Mouse (Mus musculus) bone marrow, adult 2 months (tissue): ENCODE measurements around the gene Atp13a3. TPM values are rescaled to one million over a fixed set of nuclear protein-coding genes. Genes with fewer than 3 reads are reported as not detected.

Experiments
- H3K27ac ChIP-seq: fragments of 200-500 bp; 2 replicates; pipeline ENCODE4 v1.5.1; 2012; ENCODE audit warnings: low read depth, mild to moderate bottlenecking, control low read depth, inconsistent platforms, low read length; ENCODE audit not compliant: control insufficient read depth, poor library complexity, insufficient read depth
- H3K4me1 ChIP-seq: fragments of 200-500 bp; 2 replicates; pipeline ENCODE4 v1.6.1; 2011; ENCODE audit warnings: low read length; ENCODE audit not compliant: control insufficient read depth, insufficient read depth
- H3K4me3 ChIP-seq: fragments of 200-500 bp; replicated peaks from 2 replicates; pipeline ENCODE3; 2011; ENCODE audit warnings: mild to moderate bottlenecking, low read depth, low read length, control low read depth; ENCODE audit not compliant: control insufficient read depth
- CTCF ChIP-seq: fragments of 200-500 bp; IDR thresholded peaks from 2 replicates; pipeline ENCODE4 v1.5.1; 2011; ENCODE audit warnings: low read length, control low read depth; ENCODE audit not compliant: control insufficient read depth, insufficient read depth
- POLR2A ChIP-seq: fragments of 200-500 bp; IDR thresholded peaks from 2 replicates; pipeline ENCODE4 v1.6.1; 2011; ENCODE audit warnings: low read depth, mild to moderate bottlenecking, control low read depth, low read length, borderline replicate concordance; ENCODE audit not compliant: control insufficient read depth
- WGBS: fragments of 180-500 bp; shearing (Covaris S2); methylation state at CpG from one replicate; pipeline ENCODE4 v1.1.7; 2018; 5-methylcytosine and 5-hydroxymethylcytosine counted together
- polyA plus RNA-seq: library from polyadenylated mRNA; stranded (reverse); fragments of >200 nt; gene quantifications from 2 replicates; pipeline ENCODE4 v1.2.4, GENCODE M21; 2011; ENCODE audit warnings: low replicate concordance; ENCODE audit not compliant: missing spikeins, insufficient read depth, insufficient read length

Atp13a3 gene
- polyA plus RNA-seq, 1 experiment, result 24.2 TPM

DNA sequence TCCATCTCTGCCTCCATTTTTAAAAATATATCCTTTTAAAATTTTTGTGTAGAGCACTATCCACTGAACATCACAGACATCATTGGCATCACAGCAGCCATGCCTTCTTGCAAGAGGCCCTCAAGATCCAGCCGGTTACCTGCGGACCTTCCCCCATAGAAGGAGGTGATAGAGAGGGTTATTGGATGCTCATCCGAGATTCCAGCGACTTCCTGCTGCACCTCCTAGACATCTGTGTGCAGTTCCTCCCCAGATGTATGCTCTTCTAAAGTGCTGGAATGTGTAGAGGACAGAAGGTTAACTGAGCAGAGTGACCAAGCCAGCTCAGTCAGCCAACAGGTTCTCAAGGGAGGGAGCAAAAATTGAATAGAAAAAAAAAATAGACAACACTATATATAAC, 21.7 kb upstream of the Atp13a3 start:
- H3K4me1 ChIP-seq, result peaks cover 1% of the 10 kb centered on the region
- H3K27ac ChIP-seq, result no peak overlapping the region
- WGBS, result 86% methylated on average over 4 of the region's 4 CpGs
- TF ChIP-seq POLR2A (no peak), CTCF (no peak)
- no peak overlapping the region for H3K4me3 ChIP-seq

DNA sequence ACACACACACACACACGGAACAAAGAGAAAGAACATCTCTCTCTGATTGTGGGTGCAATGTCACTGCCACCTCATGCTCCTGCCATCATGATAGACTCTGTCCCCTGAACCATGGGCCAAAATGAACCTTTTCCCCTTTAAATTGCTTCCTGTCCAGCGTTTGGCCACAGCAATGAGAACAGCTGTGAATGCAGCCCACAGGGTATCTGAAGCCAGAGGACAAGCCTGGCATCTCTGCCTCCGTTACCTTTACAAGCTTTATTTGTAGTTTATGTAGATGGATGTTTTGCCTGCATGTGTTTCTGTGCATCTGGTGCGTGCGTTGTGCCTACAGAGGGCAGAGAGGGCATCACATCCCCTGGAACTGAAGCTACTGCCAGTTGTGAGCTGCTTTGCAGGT, 21.2 kb upstream of the Atp13a3 start:
- Histone ChIP-seq H3K4me3 (no peak overlapping the region), H3K4me1 (peaks cover 1% of the 10 kb centered on the region), H3K27ac (no peak overlapping the region)
- TF ChIP-seq POLR2A, result no peak
- TF ChIP-seq CTCF, result no peak
- 87% methylated on average over 5 of the region's 5 CpGs for WGBS

DNA sequence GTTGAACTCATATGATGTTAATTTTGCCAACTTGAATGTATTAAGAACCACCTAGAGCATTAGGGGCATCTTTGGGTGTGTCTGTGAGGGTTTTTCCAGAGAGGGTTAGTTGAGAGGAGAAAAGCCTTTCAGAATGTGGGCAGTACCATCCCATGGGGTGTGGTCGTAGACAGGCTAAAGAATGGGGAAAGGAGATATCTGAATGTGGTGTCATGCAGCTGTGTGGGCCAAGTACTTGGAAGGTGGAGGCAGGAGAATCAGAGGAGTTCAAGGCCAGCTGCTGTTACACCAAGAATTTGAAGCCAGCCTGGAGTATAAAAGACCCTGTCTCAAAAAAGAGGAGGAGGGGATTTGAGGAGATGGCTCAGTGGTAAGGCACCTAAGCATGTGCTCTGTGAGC, 20.2 kb upstream of the Atp13a3 start:
- H3K27ac ChIP-seq, result no peak overlapping the region
- WGBS, result 67% methylated on average over 1 of the region's 1 CpGs
- TF ChIP-seq POLR2A (no peak), CTCF (no peak)
- no peak overlapping the region for H3K4me3 ChIP-seq
- H3K4me1 ChIP-seq, result no peaks in the 10 kb centered on the region; the same call in 1 of the 2 replicates

DNA sequence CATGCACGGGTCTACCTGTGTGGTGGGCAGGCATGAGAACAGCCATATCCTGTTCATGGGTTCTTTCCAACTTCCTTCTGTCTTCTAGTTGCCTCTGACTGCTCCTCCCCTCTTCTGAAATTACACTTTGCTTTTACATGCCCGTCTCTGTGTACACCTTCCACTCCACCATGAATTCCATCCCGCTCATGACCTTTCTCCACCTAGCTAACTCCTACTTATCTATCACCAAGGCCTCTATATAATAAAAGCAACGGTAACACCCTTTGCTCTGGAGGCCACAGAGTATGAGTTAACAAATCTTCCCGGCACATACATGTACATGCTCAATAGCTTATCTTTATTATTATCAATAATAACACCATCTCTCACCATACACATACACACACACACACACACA, 18.3 kb upstream of the Atp13a3 start:
- Histone ChIP-seq H3K4me1 (no peaks in the 10 kb centered on the region; the same call in 1 of the 2 replicates), H3K4me3 (no peak overlapping the region), H3K27ac (no peak overlapping the region)
- WGBS, result 55% methylated on average over 5 of the region's 5 CpGs
- TF ChIP-seq POLR2A (no peak), CTCF (no peak)

DNA sequence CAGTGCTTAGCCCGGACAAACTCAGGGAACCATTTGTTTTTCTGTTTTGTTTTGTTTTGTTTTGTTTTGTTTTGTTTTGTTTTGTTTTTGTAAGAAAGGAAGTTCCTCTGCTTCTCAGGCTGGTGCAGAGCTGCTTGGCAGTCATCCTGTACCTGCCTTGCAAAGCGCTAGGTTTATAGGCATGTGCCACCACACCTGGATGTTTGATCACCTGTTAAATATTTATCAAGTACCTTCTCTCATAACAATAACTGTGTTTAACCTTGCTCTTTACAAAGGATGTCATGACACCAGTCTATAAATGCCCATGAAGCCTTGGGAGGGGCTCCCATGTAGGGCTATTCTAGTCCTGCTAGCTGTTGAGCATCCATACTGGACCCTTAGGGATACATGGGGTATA, 10.9 kb upstream of the Atp13a3 start:
- no peak overlapping the region for H3K4me3 ChIP-seq
- no peaks in the 10 kb centered on the region; the same call in 1 of the 2 replicates for H3K4me1 ChIP-seq
- TF ChIP-seq POLR2A (no peak), CTCF (no peak)
- no peak overlapping the region for H3K27ac ChIP-seq
- 71% methylated on average over 2 of the region's 2 CpGs for WGBS

- Histone ChIP-seq H3K4me1 (peaks cover 2% of the 10 kb centered on the region; the same call in 1 of the 2 replicates), H3K27ac (no peak overlapping the region), H3K4me3 (no peak overlapping the region)
- 42% methylated on average over 5 of the region's 5 CpGs for WGBS
- TF ChIP-seq CTCF (no peak), POLR2A (no peak)
Observed at GRCm38 (mm10) chr16:30416284-30416683, 10.5 kb upstream of the Atp13a3 start.

DNA sequence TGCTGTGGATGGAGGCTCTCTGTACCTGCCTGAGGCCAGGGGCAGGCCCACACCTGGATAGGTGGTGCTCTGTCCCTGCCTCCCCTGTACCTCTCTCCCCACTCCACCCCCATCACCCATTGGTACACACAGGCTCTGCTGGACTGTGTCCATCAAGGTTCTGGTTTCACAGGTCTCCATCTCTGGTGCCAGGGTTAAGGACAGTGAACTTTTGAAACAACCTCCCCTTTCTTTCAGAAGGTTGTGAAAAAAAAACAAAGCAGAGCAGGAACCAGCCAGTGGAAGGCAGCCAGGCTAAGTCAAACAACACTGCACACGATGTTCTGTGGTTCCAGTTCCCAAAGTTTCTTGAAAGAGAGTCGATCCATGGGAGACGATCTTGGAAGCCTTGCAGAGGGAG, 6.9 kb upstream of the Atp13a3 start:
- no peak for TF ChIP-seq POLR2A
- TF ChIP-seq CTCF, result no peak
- WGBS, result 64% methylated on average over 3 of the region's 3 CpGs
- Histone ChIP-seq H3K27ac (no peak overlapping the region), H3K4me1 (peaks cover 2% of the 10 kb centered on the region; the same call in 1 of the 2 replicates), H3K4me3 (no peak overlapping the region)

GRCm38 (mm10) chr16:30410914-30411313, 5.1 kb upstream of the Atp13a3 start:
- Histone ChIP-seq H3K27ac (no peak overlapping the region), H3K4me1 (peaks cover 2% of the 10 kb centered on the region; the same call in 1 of the 2 replicates), H3K4me3 (no peak overlapping the region)
- TF ChIP-seq POLR2A, result no peak
- TF ChIP-seq CTCF, result no peak
- WGBS, result 70% methylated on average over 4 of the region's 4 CpGs

DNA sequence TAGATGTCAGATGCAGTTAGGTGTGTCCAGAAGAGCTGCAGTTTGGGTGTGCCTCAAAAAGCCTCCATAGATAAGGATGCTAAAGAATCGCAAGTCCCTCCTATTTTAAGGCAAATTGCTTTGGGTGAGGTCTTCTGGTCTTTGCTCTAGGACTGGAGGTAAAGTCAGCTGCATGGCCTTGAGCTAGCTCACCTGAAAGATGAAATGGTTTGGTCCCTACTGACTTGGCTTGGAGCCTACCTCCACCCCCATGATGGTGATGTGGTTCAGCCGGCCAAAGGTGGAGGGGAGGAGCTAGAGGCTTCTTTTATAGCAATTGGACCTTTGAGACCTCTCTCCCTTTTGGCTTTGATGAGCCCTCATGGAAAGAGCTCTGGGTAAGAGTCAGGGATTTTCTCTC, 1.7 kb upstream of the Atp13a3 start:
- 53% methylated on average over 2 of the region's 2 CpGs for WGBS
- TF ChIP-seq POLR2A (no peak), CTCF (no peak)
- H3K4me3 ChIP-seq, result no peak overlapping the region
- H3K27ac ChIP-seq, result no peak overlapping the region
- H3K4me1 ChIP-seq, result peaks cover 2% of the 10 kb centered on the region; the same call in 1 of the 2 replicates
